Mouse (Mus musculus) bone marrow macrophage, adult 2 months (primary cell): ENCODE measurements around the gene Shc1.

ENCODE experiments used
- CTCF ChIP-seq: IDR thresholded peaks from 2 replicates; pipeline ENCODE4 v1.5.1; 2012; ENCODE audit warnings: low read depth, mild to moderate bottlenecking, low read length, moderate library complexity
- POLR2A ChIP-seq: IDR thresholded peaks from 2 replicates; pipeline ENCODE4 v1.6.1; 2012; ENCODE audit warnings: mild to moderate bottlenecking, low read depth, low read length, borderline replicate concordance

DNA sequence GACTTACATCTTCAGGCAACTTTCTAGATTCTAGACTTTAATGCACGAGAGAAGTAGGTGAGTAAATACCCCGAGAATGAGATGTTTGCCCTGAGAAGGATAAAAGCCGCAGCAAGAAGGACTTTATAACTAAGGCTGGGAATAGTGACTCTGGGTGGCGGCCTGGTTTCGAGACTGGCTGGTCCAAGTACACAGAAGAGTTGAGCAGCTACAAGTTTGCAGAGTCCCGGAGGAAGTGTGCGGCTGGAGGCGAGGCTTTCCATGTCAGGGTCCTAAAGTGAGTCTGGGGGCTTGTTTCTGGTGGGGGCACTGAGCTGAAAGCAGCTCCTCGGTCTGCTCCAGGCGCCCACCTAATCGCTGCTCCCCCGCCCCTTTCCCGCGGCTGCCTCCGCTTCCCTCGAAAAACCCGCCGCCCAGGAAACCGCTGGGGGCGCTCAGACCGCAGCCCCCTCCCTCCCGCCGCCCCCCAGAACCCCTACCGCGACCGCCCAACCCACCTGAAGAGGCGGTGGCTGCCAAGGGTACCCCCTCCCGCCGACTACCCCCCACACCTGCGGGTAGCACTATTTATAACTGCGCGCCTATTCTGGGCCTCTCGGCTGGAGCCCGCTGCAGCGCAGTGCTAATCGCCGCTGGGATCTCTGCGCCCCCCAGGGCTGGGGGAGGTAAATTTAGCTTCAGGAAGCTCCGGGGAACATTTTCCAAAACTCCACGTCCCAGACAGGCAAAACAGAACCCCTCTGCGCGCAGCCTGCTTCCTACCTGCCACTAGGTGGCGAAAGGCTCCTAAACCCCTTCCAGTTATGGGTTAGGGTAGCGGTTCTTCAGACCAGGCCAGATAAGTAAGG is 22.2 kb upstream of the Shc1 start:
- TF ChIP-seq POLR2A (no peak), CTCF (peak; percentile 78)
